Mouse (Mus musculus): ENCODE results near the gene Mllt3. TPM values are rescaled to one million over a fixed set of nuclear protein-coding genes. Genes with fewer than 3 reads are reported as not detected.

Gene Mllt3
- polyA plus RNA-seq, 1 experiment from 2014 or later, result 107 TPM

DNA sequence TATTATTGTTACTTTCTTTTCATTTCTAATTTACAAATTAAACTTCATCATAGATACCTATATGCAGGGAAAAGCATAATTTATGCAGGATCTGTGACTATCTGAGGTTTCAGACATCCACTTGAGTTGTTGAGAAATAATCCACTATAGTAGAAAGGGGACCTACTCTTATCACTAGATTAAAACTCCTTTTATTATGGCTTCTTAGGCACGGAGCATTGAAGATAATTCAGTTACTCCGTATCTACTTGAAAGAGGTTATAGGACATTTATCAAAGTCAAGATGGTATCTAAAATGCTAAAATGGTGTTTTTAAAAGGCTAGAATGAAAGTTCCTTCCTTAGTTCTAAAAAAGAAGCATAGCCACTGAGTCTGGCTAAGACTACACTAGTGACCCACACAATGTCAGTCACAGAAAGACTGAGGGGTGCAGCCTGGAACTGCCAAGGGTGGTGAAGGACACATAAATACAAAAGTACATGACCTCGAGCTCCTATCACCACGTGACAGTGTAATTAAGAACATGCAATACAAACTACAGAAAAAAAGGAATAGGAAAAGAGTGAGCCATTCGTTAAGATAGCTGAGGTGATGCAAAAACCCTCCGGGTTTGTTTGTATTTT is 127.9 kb downstream of the Mllt3 start:
- Histone ChIP-seq H3K4me3 (replicated peaks) (no peak overlapping the region), H3K9ac (no peak overlapping the region), H3K36me3 (no peaks in the 10 kb centered on the region), H3K27me3 (no peaks in the 10 kb centered on the region), H3K4me1 (replicated peaks) (peaks cover 12% of the 10 kb centered on the region), H3K4me2 (no peak overlapping the region), H3K9me3 (replicated peaks) (no peaks in the 10 kb centered on the region), H3K27ac (no peak overlapping the region)
- DNase-seq (no peak), ATAC-seq (ENCODE audit: low read depth) (no peak)
- 51% methylated on average over 6 of the region's 6 CpGs for WGBS (ENCODE audit: insufficient replicate concordance)

DNA sequence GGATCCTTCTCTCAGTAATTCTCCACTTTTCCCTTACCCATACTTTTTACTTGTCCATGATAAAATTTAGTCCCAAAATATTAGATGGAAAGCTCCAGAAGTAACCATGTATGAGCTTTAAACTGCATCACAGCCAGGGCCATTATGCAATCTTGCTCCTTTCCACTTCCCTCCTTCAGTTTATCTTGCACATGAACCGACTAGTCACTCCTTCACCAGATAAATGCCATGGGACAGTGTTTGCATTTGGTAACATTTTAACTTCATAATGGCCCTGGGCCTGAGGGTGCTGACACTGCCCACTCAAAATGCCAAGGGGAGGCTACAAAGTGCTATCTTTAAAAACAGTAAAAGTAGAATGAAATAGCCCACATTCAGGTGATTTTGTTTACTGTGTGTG is 128.4 kb downstream of the Mllt3 start:
- no peak for DNase-seq
- no peak for ATAC-seq (ENCODE audit: low read depth)
- Histone ChIP-seq H3K27me3 (no peaks in the 10 kb centered on the region), H3K4me1 (replicated peaks) (peaks cover 12% of the 10 kb centered on the region), H3K27ac (no peak overlapping the region), H3K9ac (no peak overlapping the region), H3K4me3 (replicated peaks) (no peak overlapping the region), H3K36me3 (no peaks in the 10 kb centered on the region), H3K9me3 (replicated peaks) (no peaks in the 10 kb centered on the region), H3K4me2 (no peak overlapping the region)
- WGBS (ENCODE audit: insufficient replicate concordance), result 4% methylated on average over 1 of the region's 1 CpGs

DNA sequence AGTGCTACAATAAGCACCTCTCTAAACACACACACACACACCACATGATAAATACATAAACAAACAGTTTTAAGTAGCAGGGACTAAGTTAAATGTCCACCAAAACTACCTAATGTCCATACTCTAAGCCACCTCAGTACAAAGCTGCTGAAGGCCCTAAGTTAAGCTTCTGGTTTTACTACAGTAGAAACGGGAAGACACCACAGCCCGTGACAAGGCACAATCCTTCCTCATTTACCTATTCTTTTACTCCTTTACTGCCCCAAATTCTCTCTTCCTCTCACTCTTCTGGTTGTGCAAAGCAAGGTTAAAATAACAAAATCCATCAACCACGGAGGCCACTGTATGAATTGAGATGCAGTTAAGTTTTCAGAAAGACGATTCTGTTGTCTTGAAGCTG is 130.6 kb downstream of the Mllt3 start:
- Histone ChIP-seq H3K27me3 (no peaks in the 10 kb centered on the region), H3K36me3 (no peaks in the 10 kb centered on the region), H3K4me1 (replicated peaks) (peaks cover 15% of the 10 kb centered on the region), H3K4me2 (no peak overlapping the region), H3K9ac (no peak overlapping the region), H3K27ac (no peak overlapping the region), H3K9me3 (replicated peaks) (no peaks in the 10 kb centered on the region), H3K4me3 (replicated peaks) (no peak overlapping the region)
- 67% methylated on average over 4 of the region's 4 CpGs for WGBS (ENCODE audit: insufficient replicate concordance)
- DNase-seq (no peak), ATAC-seq (ENCODE audit: low read depth) (no peak)

DNA sequence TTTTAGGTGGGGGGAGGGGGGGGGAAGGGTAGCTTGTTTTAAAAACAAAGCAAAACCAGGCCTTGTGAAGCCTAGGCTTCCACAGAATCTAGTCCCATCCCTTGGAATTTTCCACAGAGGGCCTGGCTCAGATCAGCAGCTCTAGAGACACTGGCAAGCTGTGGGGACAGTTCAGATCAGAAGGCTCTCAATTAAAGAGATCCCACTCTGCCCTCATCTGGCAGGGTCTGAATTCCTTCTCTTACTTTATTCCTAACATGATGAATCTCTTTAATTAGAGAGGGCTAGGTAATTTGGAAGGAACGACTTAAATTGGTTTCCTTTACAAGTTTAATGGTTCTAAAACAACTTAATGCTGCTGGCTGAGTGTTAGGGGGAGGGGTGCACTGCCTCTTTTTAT is 132.0 kb downstream of the Mllt3 start:
- ATAC-seq (ENCODE audit: low read depth) (no peak), DNase-seq (no peak)
- no peaks in the 10 kb centered on the region for H3K27me3 ChIP-seq
- no peak overlapping the region for H3K4me3 ChIP-seq (replicated peaks)
- no peak overlapping the region for H3K9ac ChIP-seq
- 44% methylated on average over 1 of the region's 1 CpGs for WGBS (ENCODE audit: insufficient replicate concordance)
- H3K4me1 ChIP-seq (replicated peaks), result peaks cover 15% of the 10 kb centered on the region
- H3K4me2 ChIP-seq, result no peak overlapping the region
- H3K9me3 ChIP-seq (replicated peaks), result no peaks in the 10 kb centered on the region
- H3K27ac ChIP-seq, result no peak overlapping the region
- H3K36me3 ChIP-seq, result no peaks in the 10 kb centered on the region

GRCm38 (mm10) chr4:87893498-87893897 is 139.7 kb downstream of the Mllt3 start:
- no peak for ATAC-seq (ENCODE audit: low read depth)
- H3K9me3 ChIP-seq (replicated peaks), result no peaks in the 10 kb centered on the region
- H3K4me1 ChIP-seq (replicated peaks), result 0 out of 2 replicates have a peak, but pooled peaks cover 3% of the 10 kb centered on the region
- no peak overlapping the region for H3K27ac ChIP-seq
- H3K4me2 ChIP-seq, result no peak overlapping the region
- no peak overlapping the region for H3K4me3 ChIP-seq (replicated peaks)
- H3K36me3 ChIP-seq, result no peaks in the 10 kb centered on the region
- H3K27me3 ChIP-seq, result no peaks in the 10 kb centered on the region
- no peak overlapping the region for H3K9ac ChIP-seq
- 77% methylated on average over 3 of the region's 3 CpGs for WGBS (ENCODE audit: insufficient replicate concordance)
- no peak for DNase-seq

DNA sequence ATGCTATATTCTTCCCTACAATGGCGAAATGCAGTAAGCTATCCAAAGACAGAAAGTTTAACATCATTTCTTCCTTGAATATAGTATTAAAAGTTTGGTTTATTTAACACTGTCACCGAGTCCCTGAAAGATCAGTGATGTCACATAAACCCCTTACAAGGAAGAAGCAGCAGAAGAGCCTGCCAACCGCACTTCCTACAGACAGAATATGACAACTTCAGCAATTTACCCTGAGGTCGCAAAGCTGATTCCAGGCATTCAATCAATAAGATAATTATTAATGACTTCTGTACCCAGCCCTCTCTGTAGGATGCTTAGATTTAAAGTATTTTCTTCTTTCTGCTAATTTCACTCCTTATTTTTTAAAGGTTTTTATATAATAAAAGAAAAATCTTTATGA is 140.2 kb downstream of the Mllt3 start:
- Histone ChIP-seq H3K36me3 (no peaks in the 10 kb centered on the region), H3K4me3 (replicated peaks) (no peak overlapping the region), H3K27me3 (no peaks in the 10 kb centered on the region), H3K4me1 (replicated peaks) (no peaks in the 10 kb centered on the region), H3K9ac (no peak overlapping the region), H3K27ac (no peak overlapping the region), H3K4me2 (no peak overlapping the region), H3K9me3 (replicated peaks) (no peaks in the 10 kb centered on the region)
- ATAC-seq (ENCODE audit: low read depth) (no peak), DNase-seq (no peak)
- WGBS (ENCODE audit: insufficient replicate concordance), result 73% methylated on average over 4 of the region's 4 CpGs

DNA sequence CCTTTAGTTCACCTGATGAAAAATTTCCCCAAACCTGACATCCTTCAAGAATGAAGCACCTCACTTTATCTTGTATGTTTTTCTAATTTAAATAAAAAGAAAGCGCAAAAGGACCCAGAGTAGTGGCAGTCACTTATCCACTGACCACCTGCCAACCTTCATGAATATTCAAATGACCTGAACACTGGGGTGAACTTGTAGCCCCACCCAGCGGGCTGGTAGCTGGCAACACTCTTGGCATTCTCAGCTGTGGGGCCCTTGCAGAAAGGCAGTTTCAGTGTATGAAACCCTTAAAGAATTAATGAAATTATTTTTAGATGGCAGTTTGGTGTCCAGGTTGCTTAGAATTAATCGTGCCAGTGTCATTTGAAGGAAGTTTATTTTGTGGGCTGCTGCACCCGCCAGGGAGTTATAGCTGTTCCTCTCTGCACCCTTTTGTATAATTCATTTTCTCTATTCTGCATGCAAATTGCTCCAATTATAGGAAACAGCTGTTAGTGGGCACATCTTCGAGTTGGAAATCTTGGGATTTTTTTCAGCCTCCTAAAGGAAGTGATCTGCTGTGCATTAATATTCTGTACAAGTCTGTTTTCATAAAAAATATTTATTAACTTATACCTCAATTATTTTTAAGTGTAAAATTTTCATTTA is 149.8 kb downstream of the Mllt3 start:
- Histone ChIP-seq H3K4me3 (replicated peaks) (no peak overlapping the region), H3K4me2 (no peak overlapping the region), H3K4me1 (replicated peaks) (no peaks in the 10 kb centered on the region), H3K36me3 (no peaks in the 10 kb centered on the region), H3K9me3 (replicated peaks) (no peaks in the 10 kb centered on the region), H3K9ac (no peak overlapping the region), H3K27ac (no peak overlapping the region), H3K27me3 (no peaks in the 10 kb centered on the region)
- DNase-seq (no peak), ATAC-seq (ENCODE audit: low read depth) (no peak)
- 72% methylated on average over 5 of the region's 5 CpGs for WGBS (ENCODE audit: insufficient replicate concordance)

GRCm38 (mm10) chr4:87881995-87882394 is 151.2 kb downstream of the Mllt3 start:
- peak; percentile 40; the same call in 1 of the 2 replicates for ATAC-seq (ENCODE audit: low read depth)
- no peak for DNase-seq
- Histone ChIP-seq H3K27me3 (no peaks in the 10 kb centered on the region), H3K36me3 (no peaks in the 10 kb centered on the region), H3K4me3 (replicated peaks) (no peak overlapping the region), H3K4me1 (replicated peaks) (0 out of 2 replicates have a peak, but pooled peaks cover 5% of the 10 kb centered on the region), H3K9ac (no peak overlapping the region), H3K27ac (no peak overlapping the region; the same call in 1 of the 2 replicates), H3K4me2 (no peak overlapping the region), H3K9me3 (replicated peaks) (no peaks in the 10 kb centered on the region)
- 82% methylated on average over 1 of the region's 1 CpGs for WGBS (ENCODE audit: insufficient replicate concordance)

- no peaks in the 10 kb centered on the region for H3K27me3 ChIP-seq
- no peak for DNase-seq
- peak overlapping the region; percentile 58 for H3K27ac ChIP-seq
- H3K36me3 ChIP-seq, result no peaks in the 10 kb centered on the region
- 0 out of 2 replicates have a peak overlapping the region, but pooled peaks have one; percentile 10 for H3K9ac ChIP-seq
- H3K4me1 ChIP-seq (replicated peaks), result 0 out of 2 replicates have a peak, but pooled peaks cover 5% of the 10 kb centered on the region
- 65% methylated on average over 2 of the region's 2 CpGs for WGBS (ENCODE audit: insufficient replicate concordance)
- peak overlapping the region; percentile 30 for H3K4me3 ChIP-seq (replicated peaks)
- H3K9me3 ChIP-seq (replicated peaks), result no peaks in the 10 kb centered on the region
- peak overlapping the region; percentile 25 for H3K4me2 ChIP-seq
- peak; percentile 61 for ATAC-seq (ENCODE audit: low read depth)
Measured at GRCm38 (mm10) chr4:87881583-87881982, 151.6 kb downstream of the Mllt3 start.

DNA sequence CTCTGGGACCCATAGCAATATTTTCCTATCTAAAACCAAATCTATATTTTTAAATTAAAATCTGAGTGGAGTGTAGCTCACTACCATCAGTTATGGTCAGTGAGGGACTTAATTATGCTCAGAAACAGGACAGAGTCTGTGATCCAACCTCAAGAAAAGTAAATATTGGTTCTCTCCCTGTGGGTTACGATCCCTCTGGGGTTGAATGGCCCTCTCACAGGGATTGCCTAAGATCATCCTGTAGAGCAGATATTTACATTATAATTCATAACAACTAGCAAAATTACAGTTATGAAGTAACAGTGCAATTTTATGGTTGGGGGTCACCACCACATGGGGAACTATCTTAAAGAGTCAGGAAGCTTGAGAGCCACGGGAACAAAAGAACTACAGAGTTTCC is 152.9 kb downstream of the Mllt3 start:
- H3K4me1 ChIP-seq (replicated peaks), result 0 out of 2 replicates have a peak, but pooled peaks cover 5% of the 10 kb centered on the region
- no peaks in the 10 kb centered on the region for H3K9me3 ChIP-seq (replicated peaks)
- H3K9ac ChIP-seq, result no peak overlapping the region
- peak overlapping the region; percentile 25 for H3K4me2 ChIP-seq
- ATAC-seq (ENCODE audit: low read depth) (no peak), DNase-seq (no peak)
- 55% methylated on average over 2 of the region's 2 CpGs for WGBS (ENCODE audit: insufficient replicate concordance)
- peak overlapping the region; percentile 30 for H3K4me3 ChIP-seq (replicated peaks)
- no peaks in the 10 kb centered on the region for H3K36me3 ChIP-seq
- H3K27me3 ChIP-seq, result no peaks in the 10 kb centered on the region
- H3K27ac ChIP-seq, result no peak overlapping the region; the same call in 1 of the 2 replicates

- Histone ChIP-seq H3K9me3 (replicated peaks) (no peaks in the 10 kb centered on the region), H3K4me1 (replicated peaks) (0 out of 2 replicates have a peak, but pooled peaks cover 5% of the 10 kb centered on the region), H3K4me2 (peak overlapping the region; percentile 9), H3K27ac (no peak overlapping the region), H3K36me3 (no peaks in the 10 kb centered on the region), H3K9ac (no peak overlapping the region), H3K27me3 (no peaks in the 10 kb centered on the region), H3K4me3 (replicated peaks) (no peak overlapping the region)
- ATAC-seq (ENCODE audit: low read depth) (no peak), DNase-seq (no peak)
- 67% methylated on average over 6 of the region's 6 CpGs for WGBS (ENCODE audit: insufficient replicate concordance)
Measured at GRCm38 (mm10) chr4:87878701-87879100, 154.5 kb downstream of the Mllt3 start.

DNA sequence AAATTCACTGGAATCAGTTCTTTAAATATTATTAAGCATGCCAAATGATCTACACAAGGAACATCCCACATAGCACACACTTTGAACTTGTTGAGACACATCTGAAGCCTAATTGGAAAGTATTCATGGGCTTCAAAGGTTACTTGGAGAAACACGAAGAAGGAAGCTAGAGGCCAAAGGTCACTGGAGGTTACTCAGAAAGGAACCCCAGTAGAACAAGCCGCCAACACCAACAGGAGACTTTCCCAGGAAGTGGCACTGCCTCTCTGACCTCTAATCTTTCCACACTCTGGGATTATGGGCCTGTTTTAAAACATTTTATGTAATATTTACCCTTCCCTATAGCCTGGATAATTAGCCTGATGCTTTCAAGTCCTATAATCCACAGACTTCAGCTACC is 162.6 kb downstream of the Mllt3 start:
- 51% methylated on average over 2 of the region's 2 CpGs for WGBS (ENCODE audit: insufficient replicate concordance)
- Histone ChIP-seq H3K9me3 (replicated peaks) (no peaks in the 10 kb centered on the region), H3K27me3 (no peaks in the 10 kb centered on the region), H3K9ac (no peak overlapping the region), H3K27ac (no peak overlapping the region), H3K4me3 (replicated peaks) (no peak overlapping the region), H3K4me1 (replicated peaks) (no peaks in the 10 kb centered on the region; the same call in none of the 2 replicates), H3K36me3 (no peaks in the 10 kb centered on the region; the same call in 1 of the 2 replicates), H3K4me2 (no peak overlapping the region)
- ATAC-seq (ENCODE audit: low read depth), result no peak
- DNase-seq, result no peak
